Mouse (Mus musculus): ENCODE results near the gene Atxn2.

DNA sequence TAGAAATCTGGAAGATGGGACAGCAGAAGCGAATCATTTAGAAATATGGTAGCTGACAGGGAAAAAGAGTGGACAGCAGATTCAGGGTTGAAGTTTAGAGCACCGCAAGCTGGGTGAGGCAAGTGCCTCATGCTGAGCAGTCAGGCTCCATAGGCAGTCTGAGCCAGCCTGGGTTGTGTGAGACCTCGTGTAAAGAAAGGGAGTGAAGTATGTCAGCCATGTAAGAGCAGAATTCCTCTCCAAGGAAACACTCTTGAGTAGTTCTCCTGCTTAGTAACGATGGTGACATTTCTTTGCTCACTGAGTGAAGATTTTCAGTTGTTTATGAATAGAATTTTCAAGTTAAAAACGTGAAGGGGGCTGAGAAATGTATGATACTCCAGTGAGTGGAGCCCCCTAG, 69.0 kb downstream of the Atxn2 start:
- TF ChIP-seq POLR2A (IDR thresholded peaks at IDR 0.05; ENCODE audit: low read depth, low read length) (no peak), MAZ (IDR thresholded peaks at IDR 0.05; ENCODE audit: low read depth, low read length) (no peak), NRF1 (IDR thresholded peaks at IDR 0.05; ENCODE audit: low read depth, low read length) (no peak), ELF1 (IDR thresholded peaks at IDR 0.05; ENCODE audit: low read depth, low read length) (no peak), CTCF (conservative IDR thresholded peaks at IDR 0.05 in 1 of 2, IDR thresholded peaks at IDR 0.05 in 1 of 2; ENCODE audit: low read depth in 2 of 2, low read length in 2 of 2) (no peak), HCFC1 (IDR thresholded peaks at IDR 0.05; ENCODE audit: low read depth, low read length) (no peak), ZMIZ1 (IDR thresholded peaks at IDR 0.05; ENCODE audit: low read depth, low read length) (no peak)

All from CH12.LX (cell line).